Mouse (Mus musculus) kidney, adult 8-10 months (tissue): ENCODE data around the gene Sox1.

ENCODE experiments used
- DNase-seq, 2 experiments: peaks; one replicate each; pipeline ENCODE4 v3.0.0; 2022

The Sox1 gene

GRCm38 (mm10) chr8:12427346-12427745, 32.3 kb downstream of the Sox1 start:
- DNase-seq = no peak

GRCm38 (mm10) chr8:12427886-12428799, 33.0 kb downstream of the Sox1 start:
- DNase-seq = no peak

DNA sequence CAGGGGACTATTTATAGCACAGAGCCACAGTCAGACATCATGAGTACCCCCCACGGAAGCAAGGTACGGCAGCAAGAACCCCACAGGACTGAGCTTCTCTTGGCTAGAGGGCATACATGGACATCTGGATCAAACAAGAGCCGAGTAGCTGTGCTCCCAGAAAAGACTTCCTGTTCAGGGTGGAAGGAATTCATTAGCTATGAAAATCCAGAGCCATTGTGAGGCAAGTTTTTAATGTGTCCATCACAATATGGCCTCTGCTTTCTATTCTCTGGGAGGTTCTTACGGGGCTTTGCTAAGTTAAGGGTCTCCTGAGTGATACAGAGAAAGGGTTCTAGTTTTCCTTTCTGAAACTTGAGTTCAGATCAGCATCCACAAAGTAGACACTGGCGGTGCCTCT, 33.8 kb downstream of the Sox1 start:
- no peak for DNase-seq

GRCm38 (mm10) chr8:12429601-12430172, 34.6 kb downstream of the Sox1 start:
- DNase-seq = no peak

DNA sequence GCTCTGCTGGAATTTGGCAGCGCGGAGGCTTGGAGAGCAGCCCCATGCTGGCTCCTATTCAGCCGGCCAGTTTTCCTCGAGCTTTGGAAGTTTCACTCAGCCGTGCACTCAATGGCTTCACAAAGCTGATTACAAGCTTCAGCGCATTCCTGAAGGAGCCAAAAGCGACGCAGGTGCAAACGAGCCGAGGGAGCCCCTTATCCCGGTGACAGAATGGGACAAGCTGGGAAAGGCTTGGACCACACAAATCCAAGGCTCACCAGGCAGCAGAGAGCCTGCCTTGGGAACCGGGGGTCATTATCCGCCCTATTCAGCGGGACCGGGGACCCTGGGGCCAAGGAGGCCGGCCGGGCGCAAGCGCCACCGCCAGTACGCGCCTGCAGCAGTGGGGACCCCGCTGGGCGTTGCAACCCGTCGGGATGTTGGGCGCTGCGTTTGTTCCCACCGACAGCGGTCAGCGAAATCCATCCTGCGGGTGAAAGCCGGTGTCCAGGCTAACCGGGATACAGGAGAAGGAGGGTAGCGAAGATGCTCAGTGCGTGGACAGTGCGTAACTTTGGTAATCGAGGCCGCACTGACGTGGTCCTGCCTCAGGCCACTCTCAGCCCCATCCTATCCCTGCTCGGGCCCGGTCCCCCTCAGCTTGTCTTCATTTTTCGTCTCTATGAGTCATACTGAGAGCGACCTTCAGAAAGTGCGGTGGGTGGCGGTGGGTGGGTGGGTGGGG, 35.2 kb downstream of the Sox1 start:
- peak in 1 of 2 experiments; percentile 10 for DNase-seq

DNA sequence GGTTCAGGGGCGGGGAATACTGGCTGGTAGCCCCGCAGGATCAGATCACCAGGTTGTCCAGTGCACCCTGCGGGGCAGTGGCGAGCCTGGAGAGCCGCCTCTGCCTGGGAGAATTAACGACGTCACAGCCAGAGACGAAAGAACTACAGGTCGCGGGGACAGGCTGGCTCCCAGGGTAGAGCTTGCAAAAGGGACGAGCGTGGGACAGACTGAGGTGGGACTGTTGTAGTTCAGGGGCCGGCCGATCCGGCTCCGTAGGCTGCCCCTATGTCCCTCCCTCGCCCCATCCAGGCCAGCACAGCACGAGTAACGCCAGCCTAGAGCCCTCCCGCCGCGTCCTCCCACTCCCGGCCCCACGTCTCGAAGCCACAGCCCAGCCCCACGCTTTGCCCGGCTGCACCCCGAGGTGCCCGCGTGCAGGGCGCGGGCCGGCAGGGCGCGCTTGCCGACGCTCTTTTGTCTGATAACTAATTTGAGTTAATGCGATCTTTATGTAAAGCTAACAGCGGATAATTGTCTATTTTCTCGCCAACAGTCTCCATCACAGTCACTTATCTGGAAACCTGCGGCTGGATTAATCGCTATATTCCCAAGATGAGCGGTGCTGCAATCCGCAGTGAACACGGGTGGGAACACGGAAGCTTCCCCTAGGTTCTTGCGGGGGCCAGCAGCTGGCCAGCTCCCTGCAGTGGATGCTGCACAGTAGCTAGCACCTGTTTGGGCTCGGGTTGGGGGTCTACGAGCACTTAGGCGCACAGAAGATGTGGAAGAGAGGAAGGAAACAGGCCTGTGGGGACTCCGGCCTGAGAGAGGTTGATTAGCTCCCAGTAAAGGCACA, 36.0 kb downstream of the Sox1 start:
- no peak for DNase-seq

DNA sequence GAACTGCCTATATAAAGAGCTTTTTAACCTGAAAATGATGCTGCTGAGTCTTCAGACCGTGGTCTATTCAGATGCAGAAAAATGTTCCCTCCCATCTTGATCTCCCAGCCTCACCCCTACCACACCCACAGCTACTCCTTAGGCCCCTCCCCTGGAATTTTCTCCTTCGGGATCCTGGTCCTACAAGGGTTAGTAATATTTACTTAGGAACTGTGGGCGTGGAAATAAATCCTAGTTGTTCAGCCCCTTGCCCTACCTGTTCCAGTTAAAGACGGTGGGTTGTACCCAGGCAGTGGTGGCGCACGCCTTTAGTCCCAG, 36.6 kb downstream of the Sox1 start:
- DNase-seq = no peak

- no peak for DNase-seq
These were observed 37.5 kb downstream of the Sox1 start for GRCm38 (mm10) chr8:12432546-12432945.

DNA sequence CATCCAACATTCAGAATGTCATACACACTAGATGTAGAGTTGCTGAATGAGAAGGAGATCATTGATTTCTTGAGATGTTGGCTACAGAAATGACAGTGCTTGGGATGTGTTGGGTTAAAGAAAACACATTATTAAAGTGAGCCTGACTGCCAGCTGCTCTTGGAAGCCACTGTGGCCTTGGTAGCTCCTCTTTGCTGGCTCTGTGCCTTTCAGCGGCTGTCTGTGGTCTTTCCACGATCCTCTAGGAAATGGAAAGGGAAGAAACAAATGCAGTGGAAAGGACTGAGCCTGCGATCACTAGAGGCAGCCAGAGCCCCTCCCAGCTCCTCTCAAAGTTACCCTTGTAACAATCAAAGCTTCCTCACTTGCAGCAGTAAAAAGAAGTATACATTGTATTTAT, 39.7 kb downstream of the Sox1 start:
- no peak for DNase-seq

- DNase-seq = no peak
These were observed 42.9 kb downstream of the Sox1 start for GRCm38 (mm10) chr8:12438021-12438420.

DNA sequence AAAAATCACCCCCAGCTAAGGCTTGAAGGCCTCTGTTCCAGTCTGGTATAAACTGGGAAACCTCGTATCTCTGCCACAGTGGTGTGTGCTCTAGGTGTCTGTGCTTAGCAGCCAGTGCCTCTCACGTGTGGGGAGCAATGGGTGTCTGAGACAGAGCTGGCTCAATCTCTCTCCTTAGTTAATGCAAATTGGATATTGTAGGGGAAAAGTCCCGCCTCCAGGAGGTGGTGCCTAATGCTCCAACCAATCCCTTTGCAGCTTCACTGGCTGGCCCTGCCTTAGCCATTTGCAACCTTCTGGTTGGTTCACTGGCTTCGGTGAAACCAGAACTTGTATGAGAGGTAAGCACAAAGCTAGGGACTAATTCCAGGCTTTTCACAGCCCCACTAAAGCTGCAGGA, 43.9 kb downstream of the Sox1 start:
- DNase-seq = no peak

DNA sequence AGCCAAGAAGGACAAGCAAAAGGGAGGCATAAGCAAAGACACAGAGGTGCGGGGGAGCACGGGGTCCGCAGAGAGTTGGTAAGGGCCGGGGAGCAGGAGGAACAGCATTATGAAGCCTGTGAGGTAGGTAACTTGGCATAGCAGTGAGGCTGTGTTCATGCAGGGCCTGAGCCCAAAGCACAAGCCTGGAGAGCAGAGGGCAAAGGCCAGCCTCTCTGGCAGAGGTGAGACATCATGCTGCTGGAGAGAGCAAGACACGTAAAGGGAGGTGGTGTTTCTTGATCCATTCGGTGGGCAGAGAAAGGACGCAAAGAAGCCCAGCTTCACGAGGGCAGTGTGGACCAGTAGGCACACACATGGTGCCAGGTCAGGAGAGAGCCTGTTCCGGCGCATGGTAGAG, 44.8 kb downstream of the Sox1 start:
- DNase-seq = peak; percentile 10 to 15

DNA sequence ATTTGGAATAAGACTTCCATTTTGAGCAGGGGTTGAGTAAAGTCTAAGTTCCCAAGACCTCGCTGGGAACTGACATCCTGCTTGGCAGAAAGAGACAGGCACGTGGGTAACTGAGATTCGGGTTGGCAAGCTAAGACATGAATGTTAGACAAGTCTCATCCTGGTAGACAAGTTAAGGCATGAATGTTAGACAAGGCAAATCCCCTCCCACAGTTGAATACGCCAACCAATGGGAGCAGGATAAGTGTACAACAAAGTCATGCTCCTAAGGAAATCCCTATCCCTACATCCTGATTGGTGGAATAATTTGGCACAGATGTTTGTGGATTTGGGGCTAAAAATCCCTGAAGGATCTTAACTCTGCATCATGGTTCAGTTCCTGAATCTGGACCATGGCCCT, 45.9 kb downstream of the Sox1 start:
- no peak for DNase-seq

DNA sequence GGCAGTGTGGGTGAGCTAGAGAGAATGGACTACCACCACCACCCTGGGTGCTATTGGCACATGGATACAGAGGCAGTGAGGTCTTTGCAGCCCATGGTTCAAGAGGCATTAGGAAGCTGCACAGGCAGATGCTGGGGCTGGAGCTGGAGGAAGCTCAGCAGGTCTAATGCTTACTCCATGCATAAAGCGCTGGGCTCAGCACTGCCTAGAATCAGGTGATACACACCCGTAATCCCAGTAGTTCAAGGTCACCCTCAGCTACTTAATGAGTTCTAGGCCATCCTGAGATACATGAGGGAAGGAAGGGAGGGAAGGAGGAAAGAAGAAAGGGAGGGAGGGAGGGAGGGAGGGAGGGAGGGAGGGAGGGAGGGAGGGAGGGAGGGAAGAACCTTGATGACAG, 50.2 kb downstream of the Sox1 start:
- DNase-seq = no peak

- no peak for DNase-seq
These were observed 51.0 kb downstream of the Sox1 start for GRCm38 (mm10) chr8:12445926-12446680.
